Mouse (Mus musculus) midbrain, embryonic 10.5 days (tissue): ENCODE measurements around the gene Creb5. TPM values are rescaled to one million over a fixed set of nuclear protein-coding genes. Genes with fewer than 3 reads are reported as not detected.

Source experiments
- DNase-seq: peaks from one replicate; pipeline ENCODE4 v3.0.0-alpha.2; 2017; ENCODE audit warnings: low spot score
- H3K27ac ChIP-seq: fragments of 300-500 bp; sonication (generic); replicated peaks from 2 replicates; pipeline ENCODE4 v1.5.1; 2016; ENCODE audit warnings: mild to moderate bottlenecking
- H3K27me3 ChIP-seq: fragments of 300-500 bp; sonication (generic); 2 replicates; pipeline ENCODE4 v1.6.1; 2016; ENCODE audit warnings: low read depth, mild to moderate bottlenecking; ENCODE audit not compliant: poor library complexity, severe bottlenecking
- H3K36me3 ChIP-seq: fragments of 300-500 bp; sonication (generic); 2 replicates; pipeline ENCODE4 v1.6.1; 2016; ENCODE audit warnings: mild to moderate bottlenecking, moderate library complexity
- H3K4me1 ChIP-seq: fragments of 300-500 bp; sonication (generic); 2 replicates; pipeline ENCODE4 v1.6.1; 2016
- H3K4me3 ChIP-seq: fragments of 300-500 bp; sonication (generic); 2 replicates; pipeline ENCODE4 v1.5.1; 2016; ENCODE audit warnings: mild to moderate bottlenecking, moderate library complexity
- H3K9me3 ChIP-seq: fragments of 300-500 bp; sonication (generic); replicated peaks from 2 replicates; pipeline ENCODE4 v1.6.1; 2016; ENCODE audit warnings: mild to moderate bottlenecking
- WGBS: fragments of 180-500 bp; shearing (Covaris S2); methylation state at CpG from one replicate; pipeline ENCODE4 v1.1.7; 2016; 5-methylcytosine and 5-hydroxymethylcytosine counted together
- polyA plus RNA-seq: library from polyadenylated mRNA; unstranded; fragments of >200 nt; fragmentation: Nextera tagmentation; extraction: Ambion mirVana; gene quantifications from 2 replicates; pipeline ENCODE4 v1.2.1, GENCODE M21; 2016

The Creb5 gene
- polyA plus RNA-seq, 1 experiment from 2014 or later: 4.8 TPM

DNA sequence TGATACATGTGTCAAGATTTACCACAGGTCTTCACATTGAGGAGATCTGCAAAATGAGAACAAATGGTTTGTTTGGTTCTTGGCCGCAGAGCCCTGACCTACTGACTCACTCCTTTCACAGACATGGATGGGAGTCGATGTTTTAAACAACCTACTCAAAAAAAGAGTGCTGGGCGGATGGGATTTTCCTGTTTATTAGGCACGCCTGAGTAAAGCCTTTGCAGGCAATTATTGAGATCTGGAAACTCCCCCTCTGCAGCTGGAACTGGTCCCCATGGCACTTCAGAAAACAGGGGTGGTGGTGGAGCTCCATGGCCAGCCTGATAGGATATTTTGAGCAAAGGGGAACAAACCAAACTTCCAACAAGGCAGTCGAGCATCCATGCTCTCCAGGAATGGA, 258.9 kb downstream of the Creb5 start:
- Histone ChIP-seq H3K27me3 (peaks cover 55% of the 10 kb centered on the region), H3K4me1 (peaks cover 33% of the 10 kb centered on the region), H3K9me3 (no peaks in the 10 kb centered on the region), H3K4me3 (no peak overlapping the region), H3K36me3 (no peaks in the 10 kb centered on the region), H3K27ac (peak overlapping the region; percentile 39)
- DNase-seq: no peak
- 33% methylated on average over 5 of the region's 5 CpGs for WGBS

- Histone ChIP-seq H3K4me1 (peaks cover 33% of the 10 kb centered on the region), H3K27ac (no peak overlapping the region), H3K4me3 (no peak overlapping the region), H3K9me3 (no peaks in the 10 kb centered on the region), H3K27me3 (peaks cover 66% of the 10 kb centered on the region), H3K36me3 (no peaks in the 10 kb centered on the region)
- 75% methylated on average over 6 of the region's 6 CpGs for WGBS
- no peak for DNase-seq
These were observed 261.2 kb downstream of the Creb5 start for GRCm38 (mm10) chr6:53548236-53548635.

DNA sequence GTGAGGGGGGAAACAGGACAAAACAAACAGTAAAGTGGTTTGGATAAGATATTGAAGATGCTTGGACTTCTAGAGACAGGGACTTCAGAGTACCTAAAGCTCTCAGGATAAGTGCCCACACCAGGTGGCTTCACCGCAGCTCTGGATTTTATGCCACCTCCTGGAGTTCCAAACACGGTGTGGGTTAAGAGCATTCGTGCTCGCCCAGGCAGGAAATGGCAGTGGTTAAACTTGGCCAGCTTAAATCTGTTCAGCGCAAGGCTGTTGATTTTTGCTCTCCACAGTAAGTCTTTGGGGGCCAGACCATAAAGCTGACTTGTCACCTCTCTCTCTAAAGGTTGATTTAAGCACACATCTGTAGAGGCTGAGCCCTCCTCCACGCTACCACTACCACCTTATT, 262.3 kb downstream of the Creb5 start:
- DNase-seq: no peak
- Histone ChIP-seq H3K9me3 (no peaks in the 10 kb centered on the region), H3K36me3 (no peaks in the 10 kb centered on the region), H3K27ac (no peak overlapping the region; the same call in 1 of the 2 replicates), H3K4me1 (peaks cover 33% of the 10 kb centered on the region), H3K4me3 (no peak overlapping the region), H3K27me3 (peaks cover 59% of the 10 kb centered on the region)
- WGBS: 70% methylated on average over 6 of the region's 6 CpGs

GRCm38 (mm10) chr6:53556050-53556449, 269.0 kb downstream of the Creb5 start:
- H3K27me3 ChIP-seq: peaks cover 14% of the 10 kb centered on the region
- 75% methylated on average over 6 of the region's 6 CpGs for WGBS
- no peak overlapping the region for H3K4me3 ChIP-seq
- H3K9me3 ChIP-seq: no peaks in the 10 kb centered on the region
- no peak overlapping the region for H3K27ac ChIP-seq
- H3K36me3 ChIP-seq: no peaks in the 10 kb centered on the region
- no peak for DNase-seq
- no peaks in the 10 kb centered on the region for H3K4me1 ChIP-seq

DNA sequence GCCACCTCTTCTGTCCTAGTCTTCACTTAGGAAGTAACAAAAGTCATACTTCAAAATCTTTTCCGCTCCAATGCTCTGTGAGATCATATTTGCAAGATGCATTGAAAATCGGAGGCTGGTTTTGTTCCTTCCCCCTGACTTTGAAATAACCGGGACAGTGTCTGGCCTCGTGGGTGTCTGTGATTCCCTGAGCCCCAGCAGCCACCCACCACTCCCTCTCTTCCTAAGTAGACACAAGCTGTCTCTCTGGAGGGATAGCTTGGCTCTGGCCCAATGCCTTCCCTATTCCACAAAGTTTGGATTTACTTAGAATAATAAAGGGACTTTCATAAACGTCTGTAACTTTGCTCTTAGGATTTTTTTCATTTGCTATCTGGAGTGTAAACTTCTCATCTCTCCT, 273.9 kb downstream of the Creb5 start:
- no peak overlapping the region for H3K4me3 ChIP-seq
- 81% methylated on average over 5 of the region's 5 CpGs for WGBS
- no peaks in the 10 kb centered on the region for H3K9me3 ChIP-seq
- H3K4me1 ChIP-seq: peaks cover 3% of the 10 kb centered on the region; the same call in 1 of the 2 replicates
- no peaks in the 10 kb centered on the region for H3K27me3 ChIP-seq
- no peak for DNase-seq
- H3K27ac ChIP-seq: no peak overlapping the region; the same call in 1 of the 2 replicates
- H3K36me3 ChIP-seq: no peaks in the 10 kb centered on the region

- Histone ChIP-seq H3K9me3 (no peaks in the 10 kb centered on the region), H3K4me3 (no peak overlapping the region), H3K36me3 (no peaks in the 10 kb centered on the region), H3K27me3 (no peaks in the 10 kb centered on the region), H3K4me1 (peaks cover 6% of the 10 kb centered on the region), H3K27ac (no peak overlapping the region)
- 73% methylated on average over 7 of the region's 7 CpGs for WGBS
- no peak for DNase-seq
These were observed 275.5 kb downstream of the Creb5 start for GRCm38 (mm10) chr6:53562586-53562985.

GRCm38 (mm10) chr6:53563546-53564185, 276.6 kb downstream of the Creb5 start:
- Histone ChIP-seq H3K36me3 (no peaks in the 10 kb centered on the region), H3K27me3 (no peaks in the 10 kb centered on the region), H3K4me1 (peaks cover 9% of the 10 kb centered on the region), H3K9me3 (no peaks in the 10 kb centered on the region), H3K27ac (no peak overlapping the region), H3K4me3 (no peak overlapping the region)
- no peak for DNase-seq
- 79% methylated on average over 16 of the region's 16 CpGs for WGBS

- no peaks in the 10 kb centered on the region for H3K36me3 ChIP-seq
- H3K4me3 ChIP-seq: no peak overlapping the region
- no peaks in the 10 kb centered on the region for H3K9me3 ChIP-seq
- peaks cover 42% of the 10 kb centered on the region for H3K4me1 ChIP-seq
- 65% methylated on average over 3 of the region's 3 CpGs for WGBS
- no peak for DNase-seq
- H3K27ac ChIP-seq: 0 out of 2 replicates have a peak overlapping the region, but pooled peaks have one; percentile 6
- no peaks in the 10 kb centered on the region for H3K27me3 ChIP-seq
These were observed 282.4 kb downstream of the Creb5 start for GRCm38 (mm10) chr6:53569436-53569835.

DNA sequence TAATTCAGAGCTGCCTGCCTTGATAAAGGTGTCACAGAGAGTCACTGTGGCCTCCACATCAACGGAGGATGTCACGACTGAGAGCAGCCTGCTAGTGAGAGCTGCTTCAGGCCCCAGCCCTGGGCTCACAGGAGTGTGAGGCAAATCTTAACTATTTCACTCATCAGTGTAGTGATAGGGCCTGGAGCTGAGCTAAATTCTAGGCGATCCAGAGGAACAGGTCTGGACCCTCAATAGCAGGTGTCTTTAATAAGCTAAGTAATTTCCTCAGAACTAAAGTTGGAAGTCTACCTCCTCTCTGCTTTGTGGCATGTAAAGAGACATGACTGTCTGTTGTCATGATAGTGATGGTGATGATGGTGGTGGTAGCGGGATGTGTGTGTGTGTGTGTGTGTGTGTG, 283.8 kb downstream of the Creb5 start:
- Histone ChIP-seq H3K27me3 (peaks cover 8% of the 10 kb centered on the region), H3K27ac (no peak overlapping the region), H3K4me1 (peaks cover 50% of the 10 kb centered on the region), H3K9me3 (no peaks in the 10 kb centered on the region), H3K4me3 (no peak overlapping the region), H3K36me3 (no peaks in the 10 kb centered on the region)
- DNase-seq: no peak
- 86% methylated on average over 4 of the region's 4 CpGs for WGBS

GRCm38 (mm10) chr6:53571571-53572122, 284.6 kb downstream of the Creb5 start:
- H3K4me3 ChIP-seq: no peak overlapping the region
- WGBS: 88% methylated on average over 4 of the region's 4 CpGs
- no peak overlapping the region for H3K27ac ChIP-seq
- no peak for DNase-seq
- peaks cover 50% of the 10 kb centered on the region for H3K4me1 ChIP-seq
- peaks cover 8% of the 10 kb centered on the region for H3K27me3 ChIP-seq
- no peaks in the 10 kb centered on the region for H3K36me3 ChIP-seq
- no peaks in the 10 kb centered on the region for H3K9me3 ChIP-seq

GRCm38 (mm10) chr6:53572456-53572855, 285.4 kb downstream of the Creb5 start:
- no peaks in the 10 kb centered on the region for H3K9me3 ChIP-seq
- no peaks in the 10 kb centered on the region for H3K36me3 ChIP-seq
- peaks cover 8% of the 10 kb centered on the region for H3K27me3 ChIP-seq
- peaks cover 48% of the 10 kb centered on the region for H3K4me1 ChIP-seq
- DNase-seq: no peak
- no peak overlapping the region for H3K4me3 ChIP-seq
- peak overlapping the region; percentile 83 for H3K27ac ChIP-seq
- WGBS: 81% methylated on average over 4 of the region's 4 CpGs

DNA sequence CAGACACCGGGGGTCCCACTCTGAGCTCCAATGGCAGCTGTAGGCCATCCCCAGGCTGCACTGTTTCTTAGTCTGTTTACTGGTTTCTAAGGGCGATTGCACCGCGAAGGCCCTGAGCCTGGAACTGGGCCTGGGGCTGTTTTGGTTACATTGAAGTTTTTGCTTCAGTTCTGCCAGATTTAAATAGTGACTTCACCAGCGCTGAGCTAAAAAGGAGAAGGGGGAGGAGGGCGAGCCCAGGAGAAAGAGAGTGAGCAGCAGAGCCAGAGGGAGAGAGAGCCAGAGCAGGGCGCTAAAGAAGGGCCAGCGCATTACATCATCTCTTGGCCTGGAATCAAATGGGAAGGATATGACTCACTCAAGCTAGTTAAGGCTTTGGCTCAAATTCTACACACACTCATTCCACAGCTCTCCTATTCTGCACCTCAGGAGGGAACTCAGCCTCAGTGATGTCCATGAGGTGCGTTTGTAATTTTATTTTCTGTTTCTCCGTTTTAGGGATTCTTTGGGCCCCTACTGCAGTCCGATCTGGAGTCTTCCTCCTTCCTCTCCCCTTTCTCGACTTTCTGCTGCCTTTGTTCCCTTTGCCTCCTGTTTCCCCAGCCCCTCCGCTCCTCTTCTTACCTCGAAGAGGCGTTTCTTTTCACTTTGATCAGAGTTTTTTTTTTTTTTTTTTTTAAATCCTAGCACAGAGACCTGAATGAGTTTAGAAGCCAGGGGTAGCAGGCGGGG, 286.1 kb downstream of the Creb5 start:
- Histone ChIP-seq H3K9me3 (no peaks in the 10 kb centered on the region), H3K4me3 (peak overlapping the region; percentile 44), H3K4me1 (peaks cover 46% of the 10 kb centered on the region), H3K36me3 (no peaks in the 10 kb centered on the region), H3K27ac (peak overlapping the region; percentile 83), H3K27me3 (peaks cover 8% of the 10 kb centered on the region)
- 5% methylated on average over 15 of the region's 16 CpGs for WGBS
- DNase-seq: peak; percentile 68

GRCm38 (mm10) chr6:53573711-53574065, 286.6 kb downstream of the Creb5 start:
- H3K27ac ChIP-seq: peak overlapping the region; percentile 83
- H3K9me3 ChIP-seq: no peaks in the 10 kb centered on the region
- H3K4me3 ChIP-seq: peak overlapping the region; percentile 44
- WGBS: under 1% methylated on average over 6 of the region's 6 CpGs
- peaks cover 8% of the 10 kb centered on the region for H3K27me3 ChIP-seq
- no peaks in the 10 kb centered on the region for H3K36me3 ChIP-seq
- peaks cover 44% of the 10 kb centered on the region for H3K4me1 ChIP-seq
- peak; percentile 38 for DNase-seq
